Mouse (Mus musculus): ENCODE data around the gene Tomm6.

- TF ChIP-seq CTCF (IDR thresholded peaks at IDR 0.05) (peak; percentile 60), EP300 (IDR thresholded peaks at IDR 0.05) (no peak)
These were observed 15.7 kb downstream of the Tomm6 start for GRCm38 (mm10) chr17:47672311-47673111.
